Mouse (Mus musculus) hematopoietic stem cell, adult 5-6 weeks (primary cell): Measurements from ENCODE around the gene Slc15a5. TPM values are rescaled to one million over a fixed set of nuclear protein-coding genes. Genes with fewer than 3 reads are reported as not detected.

Experiments used
- ATAC-seq, 2 experiments: fragments of 125-278 bp in 1 of 2; replicated peaks in 1 of 2; 2 replicates each; pipeline ENCODE4 v1.8.0; 2016 to 2017; ENCODE audit warnings: inconsistent platforms in 2 of 2, mild to moderate bottlenecking in 2 of 2, moderate number of reproducible peaks in 2 of 2, low read depth in 1 of 2, moderate TSS enrichment in 1 of 2; ENCODE audit not compliant: low FRiP score in 2 of 2, poor library complexity in 2 of 2, severe bottlenecking in 2 of 2, insufficient read depth in 1 of 2, low TSS enrichment in 1 of 2
- total RNA-seq: library from RNA; stranded (forward); fragments of 172-1452, 232-1000 nt; gene quantifications from 2 replicates; pipeline ENCODE4 v1.2.3, GENCODE M21; 2017

Gene Slc15a5
- total RNA-seq, 1 experiment from 2014 or later = not detected

DNA sequence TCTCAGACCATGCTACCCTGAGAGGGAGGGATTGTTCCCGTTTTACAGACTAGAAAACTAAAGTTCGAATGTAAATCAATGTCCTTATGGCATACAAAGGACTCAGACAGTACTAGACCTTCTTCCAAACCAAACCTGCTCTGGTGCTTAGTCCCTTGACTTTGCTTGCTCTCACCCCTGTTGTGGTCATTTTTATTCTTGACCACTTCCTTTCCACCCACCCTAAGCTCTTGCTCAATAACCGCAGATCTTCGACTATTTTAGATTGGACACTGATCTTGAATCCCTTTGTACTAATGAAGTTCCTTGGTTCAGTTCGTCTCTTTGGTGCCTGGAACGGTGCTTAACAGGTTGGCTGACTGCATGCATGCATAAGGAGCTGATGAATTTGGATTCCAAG is 94.5 kb downstream of the Slc15a5 start:
- ATAC-seq = no peak

DNA sequence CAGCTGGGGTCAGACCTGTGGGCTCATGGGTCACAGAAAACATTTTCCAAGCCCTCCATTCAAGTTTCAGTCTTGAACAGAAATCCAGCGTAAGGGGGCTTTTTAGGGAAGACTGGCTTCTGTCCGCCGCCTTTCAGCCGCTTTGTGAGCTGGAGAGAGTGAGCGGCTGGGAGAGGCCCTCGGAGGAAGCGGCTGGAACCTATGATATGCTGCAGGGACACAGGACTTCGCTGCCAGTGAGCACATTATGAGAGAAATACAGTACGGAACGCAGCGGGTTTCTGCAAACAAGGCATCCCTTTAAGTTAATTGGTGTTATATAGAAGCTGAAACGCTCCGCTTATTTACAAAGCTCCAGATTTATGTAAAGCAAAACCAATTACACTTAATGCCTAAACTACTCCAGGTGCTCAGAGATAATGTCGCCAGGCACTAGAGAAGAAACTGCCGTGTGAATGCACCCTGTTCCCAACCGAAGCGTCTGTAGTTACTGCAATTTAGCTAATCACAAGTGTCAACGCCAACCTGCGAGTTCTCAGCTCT is 97.5 kb downstream of the Slc15a5 start:
- ATAC-seq = no peak

DNA sequence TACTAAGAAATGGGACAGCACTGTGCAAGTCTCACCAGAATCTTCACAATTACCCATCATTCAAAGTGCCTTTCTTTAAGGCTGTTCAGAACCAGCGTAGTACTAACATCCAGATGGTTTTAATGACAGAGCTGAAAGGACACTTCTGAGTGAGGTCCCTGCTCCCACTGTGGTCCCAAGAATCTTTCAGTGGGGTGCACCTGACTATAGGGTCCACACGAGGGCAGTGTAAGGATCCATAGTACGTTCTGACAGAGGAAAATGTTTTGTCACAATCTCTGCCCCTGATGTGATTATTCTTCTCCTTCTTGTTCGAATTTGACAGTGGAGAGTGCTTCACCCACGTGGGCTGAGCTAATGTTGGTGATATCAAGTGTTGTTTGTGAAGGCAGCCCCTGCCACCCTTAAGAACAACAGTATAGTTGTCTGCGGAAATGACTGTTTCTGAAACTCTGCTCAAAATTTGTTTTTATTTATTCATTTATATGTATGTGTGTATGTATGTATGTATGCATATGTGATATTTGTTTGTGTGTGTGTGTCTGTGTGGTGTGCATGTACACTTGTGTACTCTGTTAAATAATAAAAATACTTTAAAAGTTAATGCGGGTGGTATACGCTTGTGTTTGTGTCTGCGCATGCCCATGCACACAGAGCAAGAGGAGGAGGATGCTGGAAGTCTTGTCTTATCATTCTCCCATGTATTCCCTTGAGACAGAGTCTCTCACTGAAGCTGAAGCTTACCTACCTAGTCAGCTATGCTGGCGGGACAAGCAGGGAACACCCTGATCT is 98.6 kb downstream of the Slc15a5 start:
- 0 out of 4 replicates have a peak, but pooled peaks of 1 of the 2 experiments have one; percentile 27 for ATAC-seq

DNA sequence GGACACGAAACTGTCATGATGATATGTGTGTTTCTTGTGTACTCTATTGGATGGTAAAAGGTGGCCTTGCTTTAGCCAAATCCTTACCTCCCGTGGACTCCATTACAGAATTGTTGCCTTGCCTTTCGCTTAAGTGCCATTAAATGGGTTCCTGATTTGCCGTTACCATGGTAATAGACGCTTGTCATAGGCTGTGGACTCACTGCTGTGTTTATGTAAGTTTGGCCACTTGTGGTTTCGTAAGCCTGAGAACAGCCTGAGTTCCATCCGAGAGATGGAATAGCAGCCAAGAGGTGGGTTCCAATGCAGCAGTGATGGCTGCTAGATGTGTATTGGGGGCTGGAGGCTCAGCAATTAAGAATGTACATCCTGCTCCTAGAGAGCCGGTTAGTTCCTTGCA is 99.3 kb downstream of the Slc15a5 start:
- ATAC-seq = no peak

DNA sequence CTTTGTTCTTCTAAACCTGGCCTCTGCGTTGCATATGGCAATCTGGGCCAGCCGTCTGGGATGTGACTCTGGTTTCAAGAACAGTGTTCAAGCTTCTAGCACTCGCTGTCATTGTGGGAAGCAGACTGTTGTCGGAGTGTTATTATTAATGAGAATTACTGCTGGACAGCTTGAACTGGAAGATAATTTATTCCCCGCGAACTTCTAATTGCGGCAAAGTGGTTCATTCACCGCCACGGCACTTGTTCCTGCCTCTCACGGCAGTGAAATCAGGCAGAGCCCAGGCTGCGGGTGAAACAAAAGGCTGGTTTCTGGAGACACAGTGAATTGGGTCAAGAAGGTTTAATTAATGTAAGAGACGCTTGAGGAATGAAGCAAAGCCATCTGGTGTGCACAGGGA is 99.9 kb downstream of the Slc15a5 start:
- ATAC-seq = no peak

DNA sequence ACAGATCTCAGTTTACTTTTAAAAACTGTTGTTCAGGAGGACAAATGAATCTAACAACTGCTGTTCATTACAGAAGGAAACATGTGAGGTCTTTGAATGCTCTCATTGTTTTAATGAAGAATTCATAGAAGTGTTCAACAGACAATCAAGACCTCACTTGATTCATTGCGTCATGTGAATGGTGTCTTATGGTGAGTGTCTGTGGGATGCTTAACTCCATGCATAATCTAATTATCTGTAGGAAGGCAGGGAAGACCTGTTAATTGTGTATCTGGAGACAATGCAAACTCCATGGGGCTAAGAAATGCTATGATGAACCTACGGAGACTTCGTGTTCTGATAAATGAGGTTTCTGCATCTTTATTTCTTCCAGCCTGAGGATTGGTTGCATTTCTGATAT is 103.7 kb downstream of the Slc15a5 start:
- ATAC-seq = no peak

DNA sequence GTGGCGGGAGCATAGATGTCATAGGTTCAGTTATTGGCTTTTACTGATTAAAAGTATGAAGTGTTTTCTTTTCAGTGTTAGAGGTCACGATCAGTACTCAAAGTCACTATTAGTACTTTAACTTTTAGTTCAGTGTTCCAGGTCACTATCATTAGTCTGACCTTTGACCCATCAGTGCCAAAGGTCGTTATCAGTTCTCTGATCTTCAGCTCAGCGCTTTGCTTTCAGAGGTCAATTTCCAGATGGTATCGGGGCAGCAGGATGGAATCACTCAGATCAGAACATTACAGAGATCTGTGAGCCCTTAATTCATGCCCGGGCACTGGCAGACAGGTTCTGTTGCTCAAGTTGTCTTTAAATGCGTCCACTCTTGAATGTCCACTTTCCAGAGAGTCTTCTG is 116.0 kb downstream of the Slc15a5 start:
- ATAC-seq = no peak

DNA sequence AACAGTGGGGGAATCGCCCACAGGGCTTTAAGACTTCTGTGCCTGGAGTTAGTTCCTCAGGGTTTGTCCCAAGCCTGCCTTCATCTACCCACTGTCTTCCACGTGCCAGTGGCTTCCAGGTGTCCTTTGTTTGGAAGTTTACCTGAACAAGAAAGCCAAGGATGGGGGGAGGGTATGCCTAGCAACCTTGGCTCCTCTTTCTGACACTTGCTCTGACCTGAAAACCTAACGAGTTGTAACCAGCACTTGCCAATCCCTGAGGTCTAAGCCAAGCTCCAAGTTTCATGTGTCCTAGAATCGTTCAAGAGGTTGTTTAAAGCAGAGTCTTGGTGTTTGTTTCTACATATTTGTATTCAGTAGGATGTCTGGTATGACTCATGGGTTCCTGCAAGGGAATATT is 116.9 kb downstream of the Slc15a5 start:
- ATAC-seq = no peak

DNA sequence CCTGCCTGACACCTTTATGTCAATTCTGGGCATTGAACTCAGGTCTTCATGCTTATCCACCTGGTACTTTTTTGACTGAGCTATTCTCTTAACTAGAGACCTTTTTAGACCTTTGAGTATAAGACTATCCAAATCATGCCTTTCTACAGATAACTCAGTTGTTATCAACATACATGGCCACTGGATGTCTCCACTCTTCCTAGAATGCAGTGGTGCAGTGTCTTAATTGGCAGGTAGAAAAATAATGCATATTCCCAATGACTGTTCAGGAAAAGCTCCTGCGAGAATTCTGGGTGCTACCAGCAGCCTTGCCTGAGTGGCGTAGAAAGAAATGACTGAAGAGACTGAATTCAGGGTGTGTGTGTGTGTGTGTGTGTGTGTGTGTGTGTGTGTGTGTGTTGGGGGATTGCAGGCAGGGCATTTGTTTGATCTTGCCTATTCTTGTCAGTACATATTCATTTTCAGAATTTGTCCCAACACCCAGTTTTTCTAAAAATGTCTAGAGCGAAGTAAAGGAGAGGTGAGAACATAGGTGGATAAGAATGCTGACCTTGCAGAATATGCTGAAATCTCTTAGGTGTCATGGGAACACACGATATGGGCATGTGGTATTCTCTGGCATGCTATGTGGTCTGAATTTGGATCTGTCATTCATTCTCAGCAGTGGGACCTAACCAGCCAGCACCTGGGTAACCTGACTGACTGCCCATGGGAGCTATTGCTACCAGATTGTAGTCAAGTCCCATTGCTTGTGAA is 119.5 kb downstream of the Slc15a5 start:
- no peak for ATAC-seq

DNA sequence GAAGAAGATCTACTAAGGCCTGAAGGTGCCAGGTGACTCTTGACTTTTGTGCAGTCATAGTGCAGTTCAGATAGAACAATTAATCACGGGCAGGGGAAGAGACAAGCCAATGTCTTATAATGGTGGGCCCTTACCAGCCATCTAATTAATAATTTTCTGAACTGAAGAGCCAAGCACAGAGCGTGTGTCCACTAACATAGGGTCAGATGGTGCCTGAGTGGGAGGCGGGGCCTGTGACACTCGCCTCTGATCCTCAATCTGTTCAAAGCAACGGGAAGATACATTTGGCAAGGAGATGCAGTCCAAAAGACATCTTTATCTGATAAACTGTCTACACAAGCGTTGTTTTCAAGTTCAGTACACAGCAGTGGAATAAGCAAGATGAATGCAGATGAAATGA is 122.1 kb downstream of the Slc15a5 start:
- ATAC-seq = no peak

DNA sequence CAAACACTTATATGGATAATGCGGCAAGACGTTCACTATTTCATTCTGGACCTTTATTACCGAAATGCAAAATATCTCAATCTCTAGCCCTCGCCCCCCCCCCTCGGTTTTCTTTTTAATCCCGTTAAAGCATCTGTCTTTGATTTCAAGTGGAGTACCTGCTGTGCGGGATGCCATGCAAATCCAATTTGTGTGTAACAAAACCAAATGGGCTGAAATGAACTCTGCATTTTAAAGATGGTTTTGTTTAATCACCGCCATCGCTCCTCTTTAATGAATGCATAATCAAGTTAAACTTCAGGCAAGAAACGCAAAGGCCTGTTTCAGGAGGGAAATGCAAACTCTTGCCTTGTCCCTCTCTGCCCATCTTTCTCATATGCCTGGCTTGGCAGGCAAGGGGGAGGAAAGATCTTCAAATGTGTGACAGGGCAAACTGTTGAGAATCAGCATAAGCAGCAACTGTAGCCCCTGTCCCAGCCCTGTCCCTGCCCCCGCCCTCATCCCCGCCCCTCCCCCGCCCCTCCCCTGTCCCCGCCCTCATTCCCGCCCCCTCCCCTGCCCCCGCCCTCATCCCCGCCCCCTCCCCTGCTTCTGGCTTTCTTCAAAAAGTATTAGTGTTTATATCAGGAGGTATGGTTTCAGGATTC is 122.8 kb downstream of the Slc15a5 start:
- ATAC-seq = no peak

DNA sequence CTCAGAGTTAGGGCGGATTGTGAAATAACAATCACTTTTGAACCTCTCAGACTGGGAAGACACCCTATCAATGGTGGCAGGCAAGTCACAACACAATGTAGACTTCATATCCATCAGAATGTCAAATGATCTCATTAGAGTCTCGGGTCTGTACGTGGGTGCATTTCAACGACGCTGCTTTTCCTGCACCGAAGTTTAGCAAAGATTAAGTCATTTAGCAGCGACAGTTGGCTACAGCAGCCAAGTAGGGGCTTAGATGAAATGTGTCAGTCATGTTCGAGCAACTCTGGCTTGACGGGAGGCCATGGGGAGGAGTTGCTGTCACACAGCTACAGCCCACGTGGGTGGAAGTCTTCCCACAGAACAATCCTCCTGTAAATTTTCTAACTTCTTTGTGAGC is 133.2 kb downstream of the Slc15a5 start:
- ATAC-seq = no peak

DNA sequence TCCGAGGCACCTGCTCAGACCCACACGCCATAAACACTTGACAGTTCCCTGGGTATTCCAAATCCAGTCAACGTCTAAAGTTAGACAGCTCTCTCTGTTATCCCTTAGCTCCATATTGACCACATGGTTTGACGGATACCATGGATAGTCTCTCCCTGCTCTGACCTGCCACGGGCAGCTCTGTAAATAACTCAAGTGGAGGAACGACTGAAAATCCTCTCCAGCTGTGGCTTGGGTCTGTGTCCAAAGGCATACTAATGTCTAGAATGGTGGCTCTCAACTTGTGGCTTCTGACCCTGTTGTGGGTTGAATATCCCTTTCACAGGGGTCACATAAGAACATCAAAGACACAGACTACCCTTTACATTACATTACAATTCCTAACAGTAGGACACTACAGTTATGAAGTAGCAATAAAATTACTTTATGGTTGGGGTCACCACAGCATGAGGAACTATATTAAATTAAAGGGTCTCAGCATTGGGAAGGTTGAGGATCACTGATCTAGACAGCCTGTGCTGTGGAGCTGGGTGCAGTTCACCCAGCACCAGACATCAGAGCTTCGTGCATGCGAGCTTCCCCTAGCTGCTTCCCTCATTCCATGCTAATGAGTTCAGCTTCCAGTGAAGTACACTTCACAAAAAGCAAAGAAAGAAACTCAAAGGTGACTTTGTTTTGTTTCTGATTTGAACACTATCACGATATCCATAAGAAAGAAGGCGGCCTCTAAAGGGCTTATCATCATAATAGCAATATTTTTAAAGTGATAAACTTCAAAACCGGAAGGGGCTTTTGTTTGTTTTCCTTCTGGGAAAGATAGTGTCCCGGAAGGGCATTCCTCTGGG is 139.1 kb downstream of the Slc15a5 start:
- no peak for ATAC-seq

DNA sequence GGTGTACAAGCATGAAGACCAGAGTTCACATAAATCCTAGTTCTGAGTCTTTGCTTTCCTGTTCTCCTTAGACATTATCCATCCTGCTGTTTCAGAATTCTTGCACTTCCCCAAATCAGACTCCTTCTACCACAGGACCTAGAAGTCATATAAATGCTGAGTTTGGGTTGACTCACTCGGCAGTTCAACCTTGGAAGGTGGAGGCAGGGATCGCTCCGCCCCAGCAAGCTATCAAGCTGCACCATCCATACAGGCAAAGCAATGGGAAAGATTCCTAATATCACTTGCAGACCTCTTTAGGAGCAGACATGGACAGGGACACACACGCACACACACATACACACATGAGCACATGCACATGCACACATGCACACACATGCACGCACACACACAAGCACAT is 142.2 kb downstream of the Slc15a5 start:
- ATAC-seq = no peak

DNA sequence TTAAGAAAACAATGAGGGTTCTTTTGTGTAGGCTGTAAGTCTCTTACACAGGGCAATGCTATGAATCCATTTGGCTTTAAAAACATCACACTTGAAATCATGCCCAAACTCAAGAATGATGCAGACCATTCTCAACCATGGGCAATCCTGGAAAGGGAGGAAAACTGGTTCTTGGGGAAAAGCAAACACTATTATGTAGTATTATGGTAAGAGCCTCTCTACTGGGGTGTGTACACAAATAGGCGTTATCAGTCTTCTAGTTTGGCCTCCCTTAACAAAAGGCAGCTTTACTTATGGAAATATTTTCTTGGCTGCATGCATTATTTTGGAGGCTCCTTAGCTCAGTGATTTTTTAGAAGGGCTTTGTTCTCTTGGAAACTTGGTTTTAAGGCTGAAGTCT is 143.4 kb downstream of the Slc15a5 start:
- no peak for ATAC-seq

DNA sequence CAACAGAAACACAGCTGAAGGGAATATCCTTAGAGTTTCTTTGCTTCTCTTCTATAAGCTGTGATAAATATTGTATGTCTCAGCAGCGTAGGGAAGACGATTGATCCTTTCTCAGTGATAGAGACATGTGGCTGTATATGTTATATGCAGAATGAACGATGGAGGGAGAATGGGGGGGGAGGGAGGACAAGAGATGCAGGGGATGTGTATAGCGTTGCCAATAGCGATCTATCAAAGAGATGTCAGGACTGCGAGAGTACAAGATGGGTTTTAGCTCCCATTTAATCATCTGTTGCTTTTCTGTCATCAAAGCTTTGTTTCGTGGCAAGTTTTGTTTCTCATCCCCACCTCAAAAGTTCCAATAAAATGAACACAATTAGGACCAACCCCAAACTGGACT is 143.9 kb downstream of the Slc15a5 start:
- ATAC-seq = no peak

DNA sequence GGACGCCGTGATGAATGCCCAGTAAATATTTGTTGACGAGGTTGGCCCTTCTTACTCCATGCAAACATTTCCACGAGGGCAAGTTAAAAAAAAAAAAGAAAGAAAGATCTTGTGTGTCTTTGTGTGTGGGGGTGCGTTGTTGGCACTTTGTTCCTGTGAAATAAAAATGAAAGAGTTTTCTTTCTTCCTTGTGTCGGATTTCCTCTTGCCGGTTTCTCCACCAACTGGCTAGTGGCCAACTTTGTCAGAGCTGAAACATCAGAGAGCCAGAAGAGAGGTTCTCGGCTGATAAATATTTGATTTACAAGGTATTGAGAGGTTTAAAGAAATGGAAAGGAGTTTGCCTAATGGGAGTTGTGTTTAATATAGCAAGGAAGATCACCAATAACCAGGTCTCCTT is 144.4 kb downstream of the Slc15a5 start:
- ATAC-seq = no peak
